35 mouse cellular contexts compared by ENCODE assay signal in genomic region chr15:12817592-12817991, GRCm38 (mm10).
"Had no signal": no experiment of that assay in that cellular context is flagged by ENCODE, and none has a peak within 500 bp of the region (broad histone marks: within the 10 kb centered on the region; RNA-seq: fewer than 3 reads in every experiment).

No protein-coding gene starts in this region.

- DNase-seq: heart, adult 2 months; heart, postnatal 10 days; heart, postnatal 14 days; heart, postnatal 36 days; heart, postnatal 4 days; kidney, adult 11 months; kidney, adult 18-20 months; kidney, adult 2 months; kidney, adult 8-10 months; kidney, adult 9 months; kidney, postnatal 10 days; kidney, postnatal 14 days; kidney, postnatal 25 days; kidney, postnatal 36 days; kidney, postnatal 4 days; layer of hippocampus, adult 9-11 months had no signal

- H3K27me3 ChIP-seq: heart, embryonic 12.5 days; heart, embryonic 13.5 days; heart, embryonic 15.5 days; hindbrain, embryonic 12.5 days; hindbrain, embryonic 13.5 days; hindbrain, embryonic 15.5 days; intestine, embryonic 15.5 days; kidney, embryonic 15.5 days had no signal

- H3K4me1 ChIP-seq: heart, embryonic 10.5 days; heart, embryonic 12.5 days; heart, embryonic 13.5 days; heart, embryonic 15.5 days; hindbrain, embryonic 12.5 days; hindbrain, embryonic 13.5 days; hindbrain, embryonic 15.5 days; intestine, embryonic 15.5 days; kidney, embryonic 15.5 days had no signal

- H3K4me3 ChIP-seq: heart, adult 2 months; heart, embryonic 10.5 days; heart, embryonic 12.5 days; heart, embryonic 13.5 days; heart, embryonic 15.5 days; hindbrain, embryonic 10.5 days; hindbrain, embryonic 12.5 days; hindbrain, embryonic 13.5 days; hindbrain, embryonic 15.5 days; intestine, embryonic 15.5 days; kidney, embryonic 15.5 days; layer of hippocampus, adult 2 months had no signal

- H3K4me2 ChIP-seq: heart, embryonic 11.5 days; heart, embryonic 12.5 days; heart, embryonic 13.5 days; heart, embryonic 15.5 days; hindbrain, embryonic 12.5 days; hindbrain, embryonic 13.5 days; hindbrain, embryonic 14.5 days; hindbrain, embryonic 15.5 days; intestine, embryonic 15.5 days; kidney, embryonic 15.5 days had no signal

- H3K9ac ChIP-seq: heart, embryonic 12.5 days; heart, embryonic 13.5 days; heart, embryonic 15.5 days; hindbrain, embryonic 12.5 days; hindbrain, embryonic 13.5 days; hindbrain, embryonic 14.5 days; hindbrain, embryonic 15.5 days; intestine, embryonic 15.5 days; kidney, embryonic 15.5 days had no signal

- H3K27ac ChIP-seq: heart, adult 2 months; heart, embryonic 10.5 days; heart, embryonic 13.5 days; heart, embryonic 15.5 days; hindbrain, embryonic 10.5 days; hindbrain, embryonic 12.5 days; hindbrain, embryonic 13.5 days; hindbrain, embryonic 14.5 days; hindbrain, embryonic 15.5 days; hindbrain, postnatal 0 days; intestine, embryonic 15.5 days; kidney, embryonic 15.5 days; kidney, postnatal 0 days; layer of hippocampus, adult 2 months had no signal

- H3K9me3 ChIP-seq: heart, embryonic 10.5 days; heart, embryonic 12.5 days; heart, embryonic 13.5 days; heart, embryonic 15.5 days; hindbrain, embryonic 12.5 days; hindbrain, embryonic 13.5 days; hindbrain, embryonic 15.5 days; intestine, embryonic 15.5 days; kidney, embryonic 15.5 days had no signal

- ATAC-seq: hindbrain, embryonic 16.5 days; hindbrain, postnatal 0 days; inflammation-experienced regulatory T-cells, adult 6 months; intestine, embryonic 15.5 days; intestine, embryonic 16.5 days; intestine, postnatal 0 days had no signal
